Mouse (Mus musculus) hindbrain, embryonic 15.5 days (tissue): Measurements from ENCODE around the gene Tmem50a. TPM values are rescaled to one million over a fixed set of nuclear protein-coding genes. Genes with fewer than 3 reads are reported as not detected.

Source experiments
- ATAC-seq: fragments of 200-750 bp; cut with Nextera tagmentation; 2 replicates; pipeline ENCODE4 v1.8.0; 2017; ENCODE audit warnings: low read depth, moderate number of reproducible peaks, moderate TSS enrichment; ENCODE audit not compliant: low FRiP score
- H3K27ac ChIP-seq: fragments of 300-500 bp; sonication (generic); replicated peaks from 2 replicates; pipeline ENCODE4 v1.5.1; 2015; ENCODE audit warnings: mild to moderate bottlenecking, inconsistent platforms
- H3K27me3 ChIP-seq: fragments of 300-500 bp; sonication (generic); 2 replicates; pipeline ENCODE4 v1.6.1; 2015; ENCODE audit warnings: control low read depth, inconsistent platforms
- H3K36me3 ChIP-seq: fragments of 300-500 bp; sonication (generic); 2 replicates; pipeline ENCODE4 v1.6.1; 2015; ENCODE audit warnings: control low read depth, inconsistent platforms
- H3K4me1 ChIP-seq: fragments of 300-500 bp; sonication (generic); replicated peaks from 2 replicates; pipeline ENCODE4 v1.6.1; 2015; ENCODE audit warnings: control low read depth, inconsistent platforms
- H3K4me2 ChIP-seq: fragments of 300-500 bp; sonication (generic); 2 replicates; pipeline ENCODE4 v1.6.1; 2015; ENCODE audit warnings: moderate library complexity, mild to moderate bottlenecking, inconsistent platforms
- H3K4me3 ChIP-seq: fragments of 300-500 bp; sonication (generic); 2 replicates; pipeline ENCODE4 v1.5.1; 2015; ENCODE audit warnings: mild to moderate bottlenecking, inconsistent platforms
- H3K9ac ChIP-seq: fragments of 300-500 bp; sonication (generic); 2 replicates; pipeline ENCODE4 v1.6.1; 2015; ENCODE audit warnings: inconsistent platforms
- H3K9me3 ChIP-seq: fragments of 300-500 bp; sonication (generic); 2 replicates; pipeline ENCODE4 v1.6.1; 2016; ENCODE audit warnings: control low read depth, inconsistent platforms
- WGBS: fragments of 180-500 bp; shearing (Covaris S2); methylation state at CpG from one replicate; pipeline ENCODE4 v1.1.7; 2015; 5-methylcytosine and 5-hydroxymethylcytosine counted together
- polyA plus RNA-seq: library from polyadenylated mRNA; unstranded; fragments of >200 nt; fragmentation: Nextera tagmentation; extraction: Ambion mirVana; gene quantifications from 2 replicates; pipeline ENCODE4 v1.2.1, GENCODE M21; 2015

Gene Tmem50a
- polyA plus RNA-seq, 1 experiment from 2014 or later, result 209 TPM

DNA sequence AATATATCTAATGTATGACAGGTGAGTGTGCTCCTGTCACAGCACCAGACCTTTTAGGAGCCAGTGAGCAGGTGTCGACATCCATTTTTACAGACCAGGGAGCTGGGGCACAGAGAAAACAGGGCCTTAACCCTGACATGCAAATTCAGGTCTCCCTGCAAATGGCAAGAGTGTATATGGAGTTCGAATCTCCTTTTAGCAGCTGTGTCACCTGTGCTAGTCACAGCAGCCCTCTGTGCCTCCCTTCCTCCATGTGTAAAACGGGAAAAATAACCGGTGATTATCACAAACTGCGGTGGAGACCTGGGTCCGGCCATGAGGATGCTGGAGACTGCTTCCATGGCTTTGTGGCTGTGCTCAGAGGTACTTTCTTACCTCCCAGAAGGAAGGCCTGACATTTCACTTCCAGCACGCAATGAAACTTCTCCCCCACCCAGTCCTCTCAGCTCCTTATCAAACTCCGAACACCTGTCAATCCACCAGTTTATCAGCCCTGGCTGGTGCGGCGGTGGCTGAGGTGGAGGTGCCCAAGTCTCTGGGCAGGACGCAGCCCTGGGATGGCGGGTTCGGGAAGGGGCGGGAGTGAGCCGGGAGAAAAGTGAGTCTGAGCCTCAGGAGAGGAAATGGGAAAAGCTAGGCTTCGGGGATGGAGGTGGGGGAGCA lies 45.6 kb downstream of the Tmem50a start:
- Histone ChIP-seq H3K27ac (no peak overlapping the region), H3K4me2 (no peak overlapping the region), H3K36me3 (no peaks in the 10 kb centered on the region), H3K9ac (no peak overlapping the region), H3K9me3 (no peaks in the 10 kb centered on the region), H3K27me3 (peaks cover 32% of the 10 kb centered on the region), H3K4me3 (no peak overlapping the region), H3K4me1 (no peaks in the 10 kb centered on the region)
- 13% methylated on average over 16 of the region's 16 CpGs for WGBS
- no peak for ATAC-seq

DNA sequence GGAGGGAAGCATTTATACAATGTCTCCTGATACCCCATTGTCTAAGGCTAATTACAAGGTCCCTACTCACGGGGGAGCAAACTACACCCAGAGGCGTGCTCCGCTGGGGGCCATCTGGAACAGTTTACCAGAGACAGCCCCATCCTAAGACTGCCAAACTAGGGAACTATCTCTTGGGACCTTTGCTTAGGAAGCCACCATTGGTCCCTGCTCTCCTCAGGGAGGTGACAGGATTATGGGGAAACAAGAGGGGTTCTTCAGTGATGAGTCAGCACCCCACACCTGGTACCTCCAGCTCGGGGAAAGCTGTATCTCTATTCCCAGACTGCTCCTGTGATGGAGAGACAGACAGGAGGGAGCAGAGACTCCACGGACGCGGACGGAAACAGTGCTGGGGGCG lies 46.3 kb downstream of the Tmem50a start:
- no peak overlapping the region for H3K9ac ChIP-seq
- H3K36me3 ChIP-seq, result no peaks in the 10 kb centered on the region
- H3K4me1 ChIP-seq, result no peaks in the 10 kb centered on the region
- H3K27ac ChIP-seq, result no peak overlapping the region
- ATAC-seq, result no peak
- no peaks in the 10 kb centered on the region for H3K9me3 ChIP-seq
- no peak overlapping the region for H3K4me2 ChIP-seq
- WGBS, result 30% methylated on average over 8 of the region's 9 CpGs
- no peak overlapping the region for H3K4me3 ChIP-seq
- H3K27me3 ChIP-seq, result peaks cover 32% of the 10 kb centered on the region

GRCm38 (mm10) chr4:134868065-134868464 lies 46.8 kb downstream of the Tmem50a start:
- WGBS, result 87% methylated on average over 10 of the region's 10 CpGs
- no peak overlapping the region for H3K27ac ChIP-seq
- no peak overlapping the region for H3K4me2 ChIP-seq
- no peaks in the 10 kb centered on the region for H3K36me3 ChIP-seq
- no peaks in the 10 kb centered on the region for H3K9me3 ChIP-seq
- no peak overlapping the region for H3K9ac ChIP-seq
- no peak for ATAC-seq
- no peak overlapping the region for H3K4me3 ChIP-seq
- peaks cover 32% of the 10 kb centered on the region for H3K27me3 ChIP-seq
- no peaks in the 10 kb centered on the region for H3K4me1 ChIP-seq

DNA sequence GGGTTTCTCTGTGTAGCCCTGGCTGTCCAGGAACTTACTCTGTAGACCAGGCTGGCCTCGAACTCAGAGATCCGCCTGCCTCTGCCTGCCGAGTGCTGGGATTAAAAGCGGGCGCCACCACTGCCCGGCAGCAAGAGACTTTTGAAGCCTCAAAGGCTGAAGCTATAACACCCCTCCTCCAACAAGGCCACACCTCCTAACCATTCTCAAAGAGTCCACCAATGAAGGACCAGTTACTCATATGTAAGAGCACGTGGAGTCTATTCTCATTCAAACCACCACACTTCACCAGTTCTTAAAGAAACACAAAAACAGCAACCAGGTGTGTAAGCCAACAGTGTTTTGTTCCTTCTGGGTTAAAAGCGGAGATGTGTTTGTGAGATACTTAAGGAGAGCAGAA lies 47.2 kb downstream of the Tmem50a start:
- Histone ChIP-seq H3K9ac (no peak overlapping the region), H3K27ac (no peak overlapping the region), H3K27me3 (peaks cover 32% of the 10 kb centered on the region), H3K9me3 (no peaks in the 10 kb centered on the region), H3K4me2 (no peak overlapping the region), H3K4me3 (no peak overlapping the region), H3K4me1 (no peaks in the 10 kb centered on the region), H3K36me3 (no peaks in the 10 kb centered on the region)
- ATAC-seq, result no peak
- WGBS, result 89% methylated on average over 8 of the region's 8 CpGs

GRCm38 (mm10) chr4:134867213-134867612 lies 47.6 kb downstream of the Tmem50a start:
- H3K9ac ChIP-seq, result no peak overlapping the region
- no peak overlapping the region for H3K4me3 ChIP-seq
- no peaks in the 10 kb centered on the region for H3K9me3 ChIP-seq
- no peak overlapping the region for H3K4me2 ChIP-seq
- no peak overlapping the region for H3K27ac ChIP-seq
- no peak for ATAC-seq
- WGBS, result 93% methylated on average over 8 of the region's 8 CpGs
- H3K27me3 ChIP-seq, result peaks cover 32% of the 10 kb centered on the region
- H3K36me3 ChIP-seq, result no peaks in the 10 kb centered on the region
- H3K4me1 ChIP-seq, result no peaks in the 10 kb centered on the region

GRCm38 (mm10) chr4:134865789-134866188 lies 49.0 kb downstream of the Tmem50a start:
- Histone ChIP-seq H3K9me3 (no peaks in the 10 kb centered on the region), H3K27me3 (peaks cover 30% of the 10 kb centered on the region), H3K36me3 (no peaks in the 10 kb centered on the region), H3K4me3 (no peak overlapping the region), H3K4me2 (no peak overlapping the region), H3K4me1 (no peaks in the 10 kb centered on the region), H3K9ac (no peak overlapping the region), H3K27ac (no peak overlapping the region)
- ATAC-seq, result no peak
- WGBS, result 87% methylated on average over 5 of the region's 5 CpGs

GRCm38 (mm10) chr4:134865340-134865739 lies 49.5 kb downstream of the Tmem50a start:
- Histone ChIP-seq H3K4me3 (no peak overlapping the region), H3K27ac (no peak overlapping the region), H3K36me3 (no peaks in the 10 kb centered on the region), H3K9me3 (no peaks in the 10 kb centered on the region), H3K4me2 (no peak overlapping the region), H3K27me3 (peaks cover 25% of the 10 kb centered on the region), H3K4me1 (no peaks in the 10 kb centered on the region), H3K9ac (no peak overlapping the region)
- WGBS, result 77% methylated on average over 6 of the region's 6 CpGs
- no peak for ATAC-seq

DNA sequence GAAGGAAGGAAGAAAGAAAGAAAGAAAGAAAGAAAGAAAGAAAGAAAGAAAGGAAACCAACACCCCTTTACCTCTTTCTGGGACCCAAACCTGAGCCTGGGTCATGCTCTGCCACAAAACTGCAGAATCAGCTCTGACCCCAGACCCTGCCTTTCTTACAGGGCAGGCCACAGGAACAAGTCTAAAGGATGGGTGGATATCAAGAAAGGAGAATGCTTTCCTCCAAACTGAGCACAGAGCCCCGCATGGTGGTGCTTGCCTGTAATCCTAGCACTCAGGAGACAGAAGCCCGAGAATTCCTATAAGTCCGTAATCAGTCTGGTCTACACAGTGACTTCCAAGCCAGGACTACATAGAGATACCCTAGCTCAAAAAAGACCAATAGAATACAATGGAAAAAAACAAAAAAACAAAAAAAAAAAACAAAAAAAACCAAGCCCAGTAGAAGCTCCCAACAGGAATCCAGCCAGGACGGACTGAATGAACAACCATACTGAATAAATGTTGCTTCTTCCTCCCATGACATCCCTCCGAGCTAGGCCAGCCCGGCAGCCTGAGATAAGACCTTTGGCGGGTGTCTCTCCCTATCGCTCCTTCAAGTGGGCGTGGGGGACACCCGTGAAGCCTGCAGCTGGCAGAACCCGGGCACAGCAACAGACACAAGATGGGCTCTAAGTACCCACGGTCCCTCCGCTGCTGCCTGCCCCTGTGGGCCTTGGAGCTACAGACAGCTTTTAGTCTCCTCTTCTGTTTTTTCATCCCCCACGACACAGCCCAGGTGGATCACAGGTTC lies 50.7 kb downstream of the Tmem50a start, which contains the start of gene Rhd:
Gene Rhd, plus strand, starts transcription at position 600 of the 793 bp plus-strand sequence.
- 76% methylated on average over 14 of the region's 14 CpGs for WGBS
- Histone ChIP-seq H3K9ac (no peak within 1 kb of the TSS), H3K36me3 (no peaks in the 10 kb centered on the region), H3K9me3 (no peaks in the 10 kb centered on the region), H3K4me1 (no peaks in the 10 kb centered on the region), H3K27ac (no peak within 1 kb of the TSS), H3K4me3 (no peak within 1 kb of the TSS), H3K4me2 (no peak within 1 kb of the TSS), H3K27me3 (peaks cover 13% of the 10 kb centered on the region)
- ATAC-seq, result no peak

DNA sequence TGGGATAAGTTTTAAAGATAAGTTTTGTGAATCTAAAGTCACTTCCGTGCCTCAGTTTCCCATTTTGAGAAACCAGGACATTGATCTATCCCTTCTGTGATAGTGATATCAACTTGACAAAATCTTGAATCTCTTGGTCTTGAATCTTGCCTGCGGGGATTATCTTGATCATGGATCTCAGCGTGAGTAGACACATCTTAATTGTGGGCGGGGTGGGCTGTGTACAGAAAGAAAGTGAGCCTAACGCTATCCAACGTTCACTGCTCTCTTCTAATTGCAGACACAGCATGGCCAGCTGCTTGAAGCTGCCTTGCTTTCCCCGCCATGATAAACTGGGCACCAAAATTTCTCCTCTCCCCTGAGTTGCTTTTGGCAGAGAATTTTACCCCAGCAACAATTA lies 51.8 kb downstream of the Tmem50a start:
- H3K36me3 ChIP-seq, result no peaks in the 10 kb centered on the region
- H3K4me2 ChIP-seq, result no peak overlapping the region
- WGBS, result 89% methylated on average over 7 of the region's 7 CpGs
- no peak overlapping the region for H3K4me3 ChIP-seq
- H3K4me1 ChIP-seq, result no peaks in the 10 kb centered on the region
- H3K9me3 ChIP-seq, result no peaks in the 10 kb centered on the region
- H3K27me3 ChIP-seq, result peaks cover 3% of the 10 kb centered on the region; the same call in 1 of the 2 replicates
- H3K27ac ChIP-seq, result no peak overlapping the region
- ATAC-seq, result no peak
- no peak overlapping the region for H3K9ac ChIP-seq

GRCm38 (mm10) chr4:134861884-134862283 lies 52.9 kb downstream of the Tmem50a start:
- 85% methylated on average over 6 of the region's 6 CpGs for WGBS
- Histone ChIP-seq H3K9ac (no peak overlapping the region), H3K36me3 (no peaks in the 10 kb centered on the region), H3K9me3 (no peaks in the 10 kb centered on the region), H3K27ac (no peak overlapping the region), H3K27me3 (no peaks in the 10 kb centered on the region), H3K4me1 (no peaks in the 10 kb centered on the region), H3K4me2 (no peak overlapping the region), H3K4me3 (no peak overlapping the region)
- ATAC-seq, result no peak

- whole genome bisulfite sequencing, result 89% methylated on average over 4 of the region's 4 CpGs
- ATAC-seq, result no peak
- Histone ChIP-seq H3K9ac (no peak overlapping the region), H3K27me3 (peaks cover 3% of the 10 kb centered on the region; the same call in 1 of the 2 replicates), H3K4me3 (no peak overlapping the region), H3K4me1 (0 out of 2 replicates have a peak, but pooled peaks cover 2% of the 10 kb centered on the region), H3K36me3 (no peaks in the 10 kb centered on the region), H3K27ac (no peak overlapping the region), H3K9me3 (no peaks in the 10 kb centered on the region), H3K4me2 (no peak overlapping the region)
Observed at GRCm38 (mm10) chr4:134858494-134858893, 56.3 kb downstream of the Tmem50a start.

DNA sequence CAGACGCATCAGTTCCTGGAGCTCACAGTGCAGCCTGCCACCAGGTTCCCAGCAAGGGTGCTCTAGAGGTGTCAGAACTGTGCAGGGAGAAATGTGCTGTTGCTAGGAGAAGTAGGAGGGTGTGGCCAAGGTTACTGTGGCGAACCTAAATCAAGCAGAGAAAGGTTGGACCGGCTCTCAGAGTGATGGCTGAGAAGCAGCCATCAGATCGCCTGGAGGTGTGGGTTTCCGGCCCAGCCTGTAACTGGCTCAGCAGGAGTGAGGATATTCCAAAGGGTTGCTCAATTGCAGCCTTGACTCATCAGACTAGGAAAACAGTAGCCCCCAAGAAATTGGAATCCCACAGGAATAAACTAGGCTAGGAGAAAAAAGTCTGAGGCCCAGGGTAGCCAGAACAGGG lies 58.3 kb downstream of the Tmem50a start:
- peaks cover 3% of the 10 kb centered on the region; the same call in 1 of the 2 replicates for H3K27me3 ChIP-seq
- no peak overlapping the region for H3K4me2 ChIP-seq
- H3K4me1 ChIP-seq, result peaks cover 9% of the 10 kb centered on the region
- H3K27ac ChIP-seq, result no peak overlapping the region
- 37% methylated on average over 5 of the region's 5 CpGs for WGBS
- no peak overlapping the region for H3K9ac ChIP-seq
- no peaks in the 10 kb centered on the region for H3K36me3 ChIP-seq
- H3K9me3 ChIP-seq, result no peaks in the 10 kb centered on the region
- no peak overlapping the region for H3K4me3 ChIP-seq
- no peak for ATAC-seq
